Mouse (Mus musculus) midbrain, embryonic 16.5 days (tissue): Measurements from ENCODE around the gene Neto2. TPM values are rescaled to one million over a fixed set of nuclear protein-coding genes. Genes with fewer than 3 reads are reported as not detected.

ENCODE experiments used
- ATAC-seq: fragments of 200-750 bp; cut with Nextera tagmentation; 2 replicates; pipeline ENCODE4 v1.8.0; 2017; ENCODE audit warnings: moderate TSS enrichment
- H3K27ac ChIP-seq: fragments of 300-500 bp; sonication (generic); 2 replicates; pipeline ENCODE4 v1.5.1; 2014; ENCODE audit warnings: mild to moderate bottlenecking, low read length, mixed read lengths
- H3K27me3 ChIP-seq: fragments of 300-500 bp; sonication (generic); 2 replicates; pipeline ENCODE4 v1.6.1; 2014; ENCODE audit warnings: low read depth, low read length, mixed read lengths; ENCODE audit not compliant: control insufficient read depth, insufficient read depth
- H3K36me3 ChIP-seq: fragments of 300-500 bp; sonication (generic); 2 replicates; pipeline ENCODE4 v1.6.1; 2014; ENCODE audit warnings: mild to moderate bottlenecking, low read length, moderate library complexity, mixed read lengths; ENCODE audit not compliant: control insufficient read depth, insufficient read depth
- H3K4me1 ChIP-seq: fragments of 300-500 bp; sonication (generic); 2 replicates; pipeline ENCODE4 v1.6.1; 2014; ENCODE audit warnings: mild to moderate bottlenecking, low read length, mixed read lengths; ENCODE audit not compliant: control insufficient read depth, insufficient read depth
- H3K4me2 ChIP-seq: fragments of 300-500 bp; sonication (generic); 2 replicates; pipeline ENCODE4 v1.6.1; 2014; ENCODE audit warnings: mild to moderate bottlenecking, low read length, mixed read lengths
- H3K4me3 ChIP-seq: fragments of 300-500 bp; sonication (generic); 2 replicates; pipeline ENCODE4 v1.5.1; 2014; ENCODE audit warnings: low read depth, mild to moderate bottlenecking, low read length, moderate library complexity, mixed read lengths
- H3K9ac ChIP-seq: fragments of 300-500 bp; sonication (generic); 2 replicates; pipeline ENCODE4 v1.6.1; 2014; ENCODE audit warnings: low read depth, low read length, mixed read lengths
- H3K9me3 ChIP-seq: fragments of 300-500 bp; sonication (generic); replicated peaks from 2 replicates; pipeline ENCODE4 v1.6.1; 2014; ENCODE audit warnings: mild to moderate bottlenecking, low read length, mixed read lengths; ENCODE audit not compliant: control insufficient read depth, poor library complexity, severe bottlenecking
- WGBS: fragments of 180-500 bp; shearing (Covaris S2); extraction: QIAGEN DNeasy Blood & Tissue Kit; methylation state at CpG from one replicate; pipeline ENCODE4 v1.1.7; 2014; 5-methylcytosine and 5-hydroxymethylcytosine counted together
- microRNA-seq: library from miRNA; unstranded; fragments of <30 nt; microRNA quantifications from one replicate; pipeline ENCODE4, GENCODE M21; 2017
- polyA plus RNA-seq: library from polyadenylated mRNA; unstranded; fragments of >200 nt; fragmentation: Nextera tagmentation; extraction: Ambion mirVana; gene quantifications from 2 replicates; pipeline ENCODE4 v1.2.1, GENCODE M21; 2015

Neto2 gene
- polyA plus RNA-seq, 1 experiment from 2014 or later = 61.7 TPM

DNA sequence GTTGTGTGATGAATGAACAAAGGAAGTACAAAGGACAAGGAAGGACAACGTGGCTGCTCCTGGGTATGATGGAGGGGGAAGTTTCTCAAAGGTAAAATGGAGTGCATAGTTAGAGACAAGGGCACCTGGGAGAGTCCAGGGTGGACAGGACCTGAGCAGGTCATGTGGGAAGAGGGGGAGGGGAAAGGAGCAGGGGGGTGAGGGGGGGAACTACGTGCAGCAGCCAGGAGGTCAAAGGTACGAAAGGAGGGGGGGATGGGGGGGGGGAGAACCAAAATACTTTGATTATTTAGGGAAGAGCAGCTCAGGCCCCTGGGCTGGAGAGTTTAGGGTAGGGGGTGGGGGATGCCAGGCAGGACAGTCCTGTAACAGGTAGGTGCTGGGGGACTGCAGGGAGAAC lies 105.7 kb downstream of the Neto2 start:
- Histone ChIP-seq H3K4me3 (no peak overlapping the region), H3K27me3 (no peaks in the 10 kb centered on the region), H3K9ac (no peak overlapping the region), H3K27ac (no peak overlapping the region), H3K9me3 (no peaks in the 10 kb centered on the region), H3K4me1 (no peaks in the 10 kb centered on the region), H3K36me3 (no peaks in the 10 kb centered on the region), H3K4me2 (no peak overlapping the region)
- no peak for ATAC-seq
- 34% methylated on average over 3 of the region's 3 CpGs for WGBS

- H3K27ac ChIP-seq = no peak overlapping the region
- H3K4me1 ChIP-seq = no peaks in the 10 kb centered on the region
- H3K27me3 ChIP-seq = no peaks in the 10 kb centered on the region
- no peaks in the 10 kb centered on the region for H3K9me3 ChIP-seq
- H3K4me3 ChIP-seq = no peak overlapping the region
- H3K4me2 ChIP-seq = no peak overlapping the region
- ATAC-seq = no peak
- no peak overlapping the region for H3K9ac ChIP-seq
- no peaks in the 10 kb centered on the region for H3K36me3 ChIP-seq
- WGBS = 92% methylated on average over 3 of the region's 3 CpGs
These were observed 107.4 kb downstream of the Neto2 start for GRCm38 (mm10) chr8:85593324-85593723.

DNA sequence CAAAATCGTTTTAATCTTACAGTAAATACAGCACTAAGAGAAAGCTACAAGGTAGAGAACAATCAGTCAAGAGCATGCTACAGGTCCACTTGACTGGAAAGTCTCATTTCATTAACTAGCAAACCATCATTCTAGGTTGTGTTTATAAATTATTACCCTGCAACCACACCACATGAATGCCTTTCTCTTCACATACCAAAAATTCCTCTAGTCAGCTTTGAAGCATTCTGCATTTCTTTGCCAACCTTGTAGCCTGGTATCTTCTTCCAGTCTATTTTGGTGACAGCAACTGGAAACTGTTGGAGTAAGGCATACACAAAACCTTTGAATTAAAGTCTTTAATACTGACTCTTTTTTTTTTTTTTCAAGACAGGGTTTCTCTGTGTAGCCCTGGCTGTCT lies 109.2 kb downstream of the Neto2 start:
- H3K36me3 ChIP-seq = no peaks in the 10 kb centered on the region
- no peak overlapping the region for H3K4me2 ChIP-seq
- WGBS = 84% methylated on average over 1 of the region's 1 CpGs
- no peaks in the 10 kb centered on the region for H3K9me3 ChIP-seq
- no peak overlapping the region for H3K9ac ChIP-seq
- H3K27ac ChIP-seq = no peak overlapping the region
- H3K4me1 ChIP-seq = no peaks in the 10 kb centered on the region
- ATAC-seq = no peak
- no peaks in the 10 kb centered on the region for H3K27me3 ChIP-seq
- H3K4me3 ChIP-seq = no peak overlapping the region

DNA sequence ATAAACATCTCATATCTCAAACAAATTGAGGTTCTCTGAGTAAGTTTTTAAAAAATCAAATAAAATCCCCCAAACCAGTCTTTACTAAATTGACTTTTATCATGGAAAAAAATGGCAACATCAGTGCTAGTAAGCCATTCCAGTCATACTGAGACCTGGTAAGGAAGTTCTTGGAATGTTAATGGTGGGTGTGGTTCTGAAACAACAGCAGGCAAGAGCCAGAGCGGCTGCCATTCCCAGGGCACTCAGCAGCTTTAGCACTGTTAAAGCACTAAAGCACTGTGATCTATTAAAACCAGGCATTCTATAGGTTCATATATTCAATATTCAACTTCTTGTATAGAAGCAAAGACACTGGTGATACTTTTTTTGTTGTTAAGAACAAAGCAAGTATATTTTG lies 110.5 kb downstream of the Neto2 start:
- Histone ChIP-seq H3K27me3 (no peaks in the 10 kb centered on the region), H3K36me3 (no peaks in the 10 kb centered on the region), H3K27ac (no peak overlapping the region), H3K9me3 (no peaks in the 10 kb centered on the region), H3K9ac (no peak overlapping the region), H3K4me3 (no peak overlapping the region), H3K4me2 (no peak overlapping the region), H3K4me1 (no peaks in the 10 kb centered on the region)
- no peak for ATAC-seq
- 92% methylated on average over 1 of the region's 1 CpGs for WGBS

- H3K9me3 ChIP-seq = no peaks in the 10 kb centered on the region
- H3K4me2 ChIP-seq = no peak overlapping the region
- no peaks in the 10 kb centered on the region for H3K36me3 ChIP-seq
- WGBS = 87% methylated on average over 2 of the region's 2 CpGs
- no peak for ATAC-seq
- no peaks in the 10 kb centered on the region for H3K4me1 ChIP-seq
- no peak overlapping the region for H3K27ac ChIP-seq
- no peak overlapping the region for H3K9ac ChIP-seq
- H3K27me3 ChIP-seq = no peaks in the 10 kb centered on the region
- no peak overlapping the region for H3K4me3 ChIP-seq
These were observed 112.1 kb downstream of the Neto2 start for GRCm38 (mm10) chr8:85588596-85588995.

Small RNAs within 50 kb of the gene (microRNA-seq; reads per million reads assigned to microRNA genes)
- not detected for gene Mir8109

Other genes starting within 250 kb of the Neto2 start
- gene Gpt2, start 208.3 kb downstream of the Neto2 start, polyA plus RNA-seq = 37.7 and 42.2 TPM in 2 replicates
- gene Dnaja2, start 145.6 kb downstream of the Neto2 start, polyA plus RNA-seq = 171 and 177 TPM in 2 replicates
- 210 and 222 TPM in 2 replicates for gene Itfg1, start 140.0 kb upstream of the Neto2 start, polyA plus RNA-seq
- 32.6 and 37.2 TPM in 2 replicates for gene Phkb, start 140.0 kb upstream of the Neto2 start, polyA plus RNA-seq